Mouse (Mus musculus) CD4-positive, CD25-positive, alpha-beta regulatory T cell, adult 4 months (primary cell): ENCODE results near the gene Aqp3. TPM values are rescaled to one million over a fixed set of nuclear protein-coding genes. Genes with fewer than 3 reads are reported as not detected.

Source experiments
- ATAC-seq: one replicate; pipeline ENCODE4 v1.8.0; 2017
- polyA plus RNA-seq, 2 experiments: library from polyadenylated mRNA; unstranded; fragments of 100-300 nt; shearing (Covaris generic); gene quantifications; one replicate each; pipeline ENCODE4 v1.2.1; 2017

The Aqp3 gene
- polyA plus RNA-seq = 10 to 100 TPM in 1 of 2 experiments, 1 to 10 TPM in 1; 8.3 to 13.9 TPM

DNA sequence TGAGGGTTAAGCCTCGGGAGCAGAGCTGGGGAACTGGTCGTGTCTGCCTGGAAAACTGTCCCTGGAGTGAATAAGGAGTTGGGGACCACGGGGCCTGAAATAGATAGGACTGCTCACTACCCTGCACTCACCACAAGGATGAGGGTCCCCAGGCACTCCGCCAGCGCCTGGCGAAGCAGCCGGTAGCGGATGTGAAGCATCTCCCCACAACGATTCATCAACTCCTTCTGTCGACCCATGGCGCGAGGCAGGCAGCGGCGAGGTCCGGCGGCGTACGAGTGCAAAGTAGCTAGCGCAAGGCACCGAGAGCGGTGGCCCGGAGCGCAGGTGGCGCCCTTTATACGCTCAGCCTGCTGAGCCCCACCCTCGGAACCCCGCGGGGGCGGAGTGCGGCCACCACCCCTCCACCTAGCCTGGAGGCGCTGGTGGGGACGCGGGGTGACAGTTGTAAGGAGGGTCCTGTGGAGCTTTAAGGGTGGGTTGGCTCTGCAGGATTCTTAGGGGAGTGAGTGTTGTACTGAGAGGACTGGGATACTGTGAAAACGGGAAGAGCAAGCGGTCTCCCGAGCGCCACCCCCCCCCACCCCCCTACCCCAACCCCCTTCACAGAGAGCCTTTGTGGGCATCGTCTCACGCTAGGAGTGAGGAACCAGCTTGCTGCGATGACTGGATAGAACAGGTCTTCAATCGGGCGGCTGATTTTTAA lies at the start of gene Aqp3:
Gene Aqp3 (minus strand): TSS at position 313 of the 706 bp plus-strand sequence.
- no peak for ATAC-seq

DNA sequence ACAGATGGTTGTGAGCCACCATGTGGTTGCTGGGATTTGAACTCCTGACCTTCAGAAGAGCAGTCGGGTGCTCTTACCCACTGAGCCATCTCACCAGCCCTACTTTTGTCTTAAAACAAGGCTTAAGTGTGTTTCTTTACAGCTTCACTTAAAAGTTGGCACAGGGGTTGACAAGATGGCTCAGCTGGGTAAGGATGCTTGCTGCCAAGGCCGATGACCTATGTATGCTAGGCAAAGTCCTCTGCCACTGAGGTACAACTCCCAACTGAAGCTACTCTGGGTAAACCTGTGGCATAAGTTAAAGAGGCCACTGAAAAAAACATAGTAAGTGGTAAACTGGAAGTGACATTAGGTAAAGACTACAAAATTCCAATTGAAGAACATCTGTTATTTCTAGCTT lies 44.6 kb upstream of the Aqp3 start:
- ATAC-seq = no peak

DNA sequence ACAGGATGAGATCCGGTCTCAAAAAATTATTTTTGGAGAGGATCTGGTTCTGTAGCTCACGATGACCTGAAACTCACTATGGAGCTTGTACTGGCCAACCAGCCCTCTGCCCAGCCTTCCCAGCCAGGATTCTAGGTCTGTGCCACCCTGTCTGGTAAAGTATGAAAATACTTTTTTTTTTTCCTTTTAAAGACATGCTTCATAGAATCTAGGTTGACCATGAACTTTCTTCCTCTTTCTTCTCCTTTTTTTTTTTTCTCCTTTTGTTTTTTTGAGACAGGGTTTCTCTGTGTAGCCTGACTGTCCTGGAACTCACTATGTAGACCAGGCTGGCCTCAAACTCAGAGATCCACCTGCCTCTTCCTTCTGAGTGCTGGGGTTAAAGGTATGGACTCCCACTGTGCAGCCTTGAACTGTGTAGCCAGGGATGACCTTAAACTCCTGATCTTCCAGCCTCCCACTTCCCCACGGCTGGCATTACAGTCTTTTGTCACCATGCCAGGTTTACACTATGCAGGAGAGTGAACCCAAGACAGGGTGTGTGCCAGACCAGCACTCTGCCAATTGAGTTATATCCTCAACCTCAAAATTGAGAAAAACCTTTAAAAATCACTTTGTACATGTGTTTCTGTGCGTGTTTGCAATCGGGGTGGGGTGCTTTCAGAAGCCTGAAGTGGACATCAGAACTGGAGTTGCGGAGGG lies 42.3 kb upstream of the Aqp3 start:
- ATAC-seq = no peak

DNA sequence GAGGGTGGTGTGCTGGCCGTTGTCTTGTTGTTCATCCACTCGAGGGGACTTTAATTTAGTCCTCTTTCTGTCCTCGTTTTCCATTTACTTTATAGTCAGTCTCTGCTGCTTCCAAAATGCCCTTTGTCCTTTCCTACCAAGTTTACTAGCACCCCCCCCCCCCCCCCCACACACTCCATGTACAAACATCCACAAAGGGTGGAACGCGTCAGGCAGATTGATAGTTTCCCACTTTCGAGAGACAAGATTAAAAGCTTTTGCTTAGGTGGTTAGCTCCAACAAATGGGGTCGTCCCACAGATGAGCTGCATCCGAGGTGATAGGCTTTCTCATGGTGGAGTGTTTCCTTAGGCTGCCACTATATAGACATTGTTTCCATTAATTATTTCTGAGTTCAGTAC lies 38.8 kb upstream of the Aqp3 start:
- ATAC-seq = no peak

DNA sequence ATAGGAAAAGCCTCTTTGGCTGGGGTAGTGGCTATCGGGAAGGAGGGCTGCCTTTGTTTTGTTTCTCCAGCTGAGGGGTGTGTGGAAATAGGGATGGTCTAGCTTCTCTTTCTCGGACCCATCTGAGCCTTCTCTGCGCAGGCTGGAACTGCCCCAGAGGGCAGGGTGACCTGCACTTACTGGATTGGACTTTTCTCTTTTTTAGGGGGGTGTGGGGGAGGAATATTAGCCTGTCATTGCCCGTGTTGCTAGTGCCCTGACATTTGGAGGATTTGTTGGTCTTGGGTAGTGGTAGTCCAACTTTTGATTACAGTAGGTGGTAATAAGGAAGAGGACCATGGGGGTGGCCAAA lies 38.4 kb upstream of the Aqp3 start:
- no peak for ATAC-seq

DNA sequence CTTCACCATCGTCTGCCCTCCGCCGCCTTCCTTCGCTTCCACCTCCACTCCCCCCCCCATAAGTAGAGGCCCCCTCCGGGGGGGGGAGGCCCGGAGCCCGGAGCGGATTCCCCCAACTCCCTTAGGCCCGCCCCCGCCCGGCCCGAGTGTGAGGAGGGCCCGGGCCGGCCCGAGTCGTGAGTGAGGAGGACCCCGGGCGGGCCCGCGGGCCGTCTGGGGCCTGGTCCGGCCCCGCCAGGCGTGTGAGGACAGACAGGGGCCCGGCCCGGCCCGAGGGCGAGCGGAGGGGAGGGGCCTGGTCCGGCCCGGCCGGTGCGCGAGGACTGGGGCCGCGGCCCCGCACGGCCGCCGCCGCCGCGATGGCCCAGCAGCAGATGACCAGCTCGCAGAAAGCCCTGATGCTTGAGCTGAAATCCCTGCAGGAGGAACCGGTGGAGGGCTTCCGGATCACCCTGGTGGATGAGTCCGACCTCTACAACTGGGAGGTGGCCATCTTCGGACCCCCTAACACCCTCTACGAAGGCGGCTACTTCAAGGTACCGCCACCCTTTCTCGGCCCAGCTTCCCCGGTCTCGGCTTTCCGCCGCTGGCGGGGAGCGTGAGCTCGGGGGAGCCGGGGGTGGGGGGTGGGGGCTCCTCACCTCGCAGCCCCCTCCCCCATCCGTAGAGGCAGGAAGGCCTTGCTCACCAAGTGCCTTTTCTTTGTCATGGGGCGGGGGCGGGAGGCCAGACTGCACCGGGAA lies 37.9 kb upstream of the Aqp3 start, which contains the start of gene Ube2r2:
Gene Ube2r2 (plus strand): TSS at position 33 of the 743 bp plus-strand sequence.
- ATAC-seq = peak; percentile 44

DNA sequence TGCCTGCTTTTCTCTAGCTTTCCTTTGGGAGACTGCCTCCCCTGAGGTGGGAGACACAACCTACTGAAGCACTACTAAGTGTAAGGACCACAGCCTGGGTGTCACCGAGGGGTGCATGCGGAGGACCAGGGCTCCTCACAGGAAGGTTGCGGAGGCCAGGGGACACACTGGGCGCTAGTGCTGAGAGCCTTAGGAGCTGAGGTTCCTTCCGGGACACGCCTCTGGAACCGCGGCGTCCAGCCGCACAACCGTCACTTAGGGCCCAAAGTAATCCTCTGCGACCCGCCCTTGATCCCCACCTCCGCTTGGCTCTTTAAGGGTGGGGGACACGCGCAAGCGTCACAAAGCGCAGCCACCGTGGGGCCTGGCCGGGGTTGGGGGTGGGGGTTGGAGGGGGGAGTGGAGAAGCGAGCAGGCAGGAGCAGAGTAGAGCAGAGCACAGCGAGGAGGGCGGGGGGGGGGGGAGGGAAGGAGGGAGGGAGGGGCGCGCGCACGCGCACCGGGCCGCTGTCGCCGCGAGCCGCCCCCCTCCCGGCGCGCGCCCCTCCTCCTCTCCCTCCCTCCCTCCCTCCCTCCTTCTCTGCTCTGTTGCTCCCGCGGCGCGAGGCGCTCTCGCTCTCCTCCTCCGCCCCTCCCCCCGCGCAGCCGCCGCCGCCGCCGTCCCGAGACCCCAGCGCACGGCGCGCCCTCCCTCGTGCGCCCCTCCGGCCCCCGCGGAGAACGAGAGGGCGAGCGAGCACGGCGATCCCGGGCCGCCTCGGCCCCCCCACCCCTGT lies 37.1 kb upstream of the Aqp3 start:
- peak; percentile 62 for ATAC-seq

DNA sequence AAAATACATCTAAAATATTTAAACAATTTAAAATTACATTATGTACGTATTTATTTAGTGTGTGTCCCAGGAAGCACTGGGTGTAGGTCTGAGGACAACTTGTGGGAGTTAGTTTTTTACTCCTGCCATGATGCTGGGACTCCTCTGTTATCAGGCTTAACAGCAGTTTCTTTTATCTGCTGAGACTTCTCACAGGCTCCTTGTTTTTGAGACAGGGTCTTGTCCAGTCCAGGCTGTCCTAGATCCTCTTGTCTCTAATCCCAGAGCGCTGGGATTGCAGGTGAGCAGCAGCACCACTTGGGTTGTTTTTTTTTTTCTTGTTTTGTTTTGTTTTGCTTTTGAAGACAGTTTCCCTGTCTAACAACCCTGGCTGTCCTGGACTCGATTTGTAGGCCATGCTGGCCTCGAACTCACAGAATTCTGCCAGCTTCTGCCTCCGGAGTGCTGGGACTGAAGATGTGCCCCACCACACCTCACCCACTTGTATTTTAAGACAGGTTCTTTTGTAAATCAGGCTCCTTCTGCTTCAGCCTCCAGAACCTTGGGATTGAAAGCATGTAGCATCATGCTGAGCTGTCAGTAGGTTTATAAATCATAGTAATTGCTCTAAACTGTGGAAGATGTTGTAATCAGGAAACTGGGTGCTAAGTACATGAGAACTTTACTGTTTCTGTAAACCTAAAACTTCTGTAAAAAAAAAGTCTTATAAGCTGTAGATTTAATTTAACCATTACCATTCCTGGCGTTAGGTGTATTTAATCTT lies 35.7 kb upstream of the Aqp3 start:
- no peak for ATAC-seq

DNA sequence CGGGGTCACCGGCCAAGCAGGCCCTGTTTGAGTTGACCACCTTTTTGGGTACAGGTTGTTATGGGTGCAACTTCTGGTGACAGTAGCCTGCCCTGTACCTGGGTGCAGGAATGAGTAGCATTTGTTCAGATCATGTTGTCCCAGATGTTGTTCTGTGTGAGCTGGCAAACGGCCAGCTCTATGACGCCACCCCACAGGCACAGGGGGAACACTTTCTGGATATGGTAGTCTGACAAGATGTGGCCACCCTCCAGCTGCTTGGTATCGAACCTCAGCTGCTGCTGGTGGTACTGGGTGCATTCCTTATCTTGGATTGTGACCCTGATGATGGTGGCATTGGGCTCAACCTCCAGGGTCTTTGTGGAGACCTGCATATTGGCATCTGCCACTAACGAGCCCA lies 34.5 kb upstream of the Aqp3 start:
- ATAC-seq = no peak

DNA sequence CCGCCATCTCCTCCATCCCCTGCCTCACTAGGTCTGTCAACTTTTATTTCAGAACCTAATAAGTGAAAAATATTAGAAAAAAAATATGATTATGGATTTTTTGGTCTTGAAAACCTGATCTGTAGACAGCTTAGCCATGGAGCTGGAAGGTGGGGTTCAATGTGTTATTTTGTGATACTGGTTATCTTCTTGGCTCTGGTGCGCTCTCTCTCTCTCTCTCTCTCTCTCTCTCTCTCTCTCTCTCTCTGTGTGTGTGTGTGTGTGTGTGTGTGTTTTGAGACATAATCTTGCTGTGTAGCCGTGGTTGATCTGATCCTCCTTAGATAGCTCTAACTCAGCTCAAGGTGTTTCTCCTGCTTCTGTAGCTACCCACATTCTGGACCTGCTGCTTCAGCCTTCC lies 31.9 kb upstream of the Aqp3 start:
- no peak for ATAC-seq

DNA sequence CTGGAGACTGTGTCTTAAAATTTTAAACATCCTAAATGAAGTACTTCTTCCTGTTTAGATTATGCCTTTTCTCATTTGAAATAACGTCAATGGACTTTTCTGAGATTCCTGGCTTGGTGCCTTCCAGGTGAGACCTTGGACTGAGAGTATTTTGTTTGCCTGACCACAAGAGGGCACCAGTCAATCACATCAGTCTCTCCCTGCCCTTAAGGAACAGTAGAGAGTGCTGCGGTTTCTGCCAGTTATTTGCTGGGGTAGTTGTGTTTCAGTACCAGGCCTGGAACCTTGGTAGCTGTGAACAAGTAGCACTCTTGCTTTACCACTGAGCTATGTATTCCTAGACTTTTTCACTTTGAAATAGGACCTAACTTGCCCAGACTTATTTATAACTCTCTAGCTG lies 31.4 kb upstream of the Aqp3 start:
- peak; percentile 88 for ATAC-seq

DNA sequence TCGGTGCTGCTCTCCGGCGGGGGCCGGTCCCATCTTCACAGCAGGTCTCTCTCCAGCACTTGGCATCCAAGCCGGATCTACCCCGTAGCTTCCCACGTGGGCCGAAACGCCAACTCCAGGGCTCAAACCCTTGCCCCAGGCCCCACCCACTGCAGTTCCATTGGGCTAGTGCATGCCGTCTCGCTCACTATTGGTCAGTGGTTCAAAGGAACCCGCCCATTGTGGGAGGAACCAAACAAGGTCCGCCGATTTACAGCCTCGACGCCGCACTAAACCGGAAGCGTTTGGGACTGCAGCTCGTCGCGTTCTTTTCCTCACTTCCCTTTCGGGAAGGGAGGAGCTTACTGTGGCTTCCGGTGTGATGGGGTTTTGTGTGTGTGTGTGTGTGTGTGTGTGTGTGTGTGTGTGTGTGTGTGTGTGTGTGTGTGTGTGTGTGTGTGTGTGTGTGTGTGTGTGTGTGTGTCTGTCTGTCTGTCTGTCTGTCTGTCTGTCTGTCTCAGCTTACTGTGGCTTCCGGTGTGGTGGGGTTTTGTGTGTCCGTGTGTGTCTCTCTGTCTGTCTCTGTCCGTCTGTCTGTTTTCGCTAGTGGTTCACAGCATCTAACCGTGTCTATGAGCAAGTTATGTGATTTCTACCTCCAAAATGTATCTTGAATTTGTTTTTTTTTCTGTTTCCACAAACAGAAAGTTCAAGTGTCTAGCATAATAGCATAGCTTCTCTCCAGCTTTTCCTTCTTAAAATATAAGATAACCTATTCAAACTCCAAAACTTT lies 26.4 kb upstream of the Aqp3 start, which contains the start of gene Nol6:
Gene Nol6 (minus strand): TSS at position 276 of the 772 bp plus-strand sequence.
- peak; percentile 100 for ATAC-seq

DNA sequence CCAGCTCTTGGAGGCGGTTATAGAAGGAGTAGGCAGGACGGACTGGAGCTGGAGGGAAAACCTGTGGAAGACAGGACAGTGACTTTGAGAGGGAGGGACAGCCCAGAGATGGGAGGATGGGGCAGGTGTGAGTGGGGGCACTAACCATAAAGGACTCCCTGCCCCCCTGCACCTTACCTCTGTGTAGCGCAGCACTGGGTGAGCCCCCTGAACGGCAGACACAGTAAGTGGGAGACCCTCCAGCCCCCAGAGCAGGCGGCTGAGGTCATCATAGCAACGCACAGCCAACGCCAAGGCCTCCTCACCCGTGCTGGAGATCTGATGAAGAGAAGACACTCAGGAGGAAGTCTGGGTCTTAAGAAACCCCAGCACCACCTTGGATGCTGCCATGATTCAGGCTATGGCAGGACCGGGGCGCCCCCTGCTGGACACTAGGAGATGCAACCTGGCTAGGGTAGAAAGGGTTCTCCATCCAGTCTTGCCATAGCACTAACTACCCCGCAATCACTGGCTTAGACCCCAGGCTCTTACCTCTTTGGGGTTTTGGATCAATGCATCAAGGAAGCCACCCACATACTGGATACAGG lies 20.8 kb upstream of the Aqp3 start:
- ATAC-seq = peak; percentile 60

DNA sequence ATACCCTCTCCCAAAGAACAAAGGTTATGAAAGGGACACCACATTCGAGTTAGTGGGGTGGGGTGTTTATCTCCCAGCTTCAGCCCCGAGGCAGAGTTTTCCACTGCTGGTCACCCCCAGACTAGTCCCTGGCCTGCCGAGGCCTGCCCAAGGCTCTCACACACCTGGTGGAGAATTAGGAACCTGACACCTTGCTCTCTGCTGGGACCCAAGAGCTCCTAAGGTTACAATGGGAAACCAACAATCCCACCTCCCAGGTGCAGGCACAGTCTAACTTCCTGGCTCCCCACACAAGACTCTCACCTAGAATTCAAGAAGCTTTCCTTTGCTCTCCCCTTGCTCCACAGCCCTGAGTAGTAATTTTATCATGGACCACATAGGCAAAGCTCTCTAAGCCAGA lies 18.8 kb upstream of the Aqp3 start:
- ATAC-seq = no peak

DNA sequence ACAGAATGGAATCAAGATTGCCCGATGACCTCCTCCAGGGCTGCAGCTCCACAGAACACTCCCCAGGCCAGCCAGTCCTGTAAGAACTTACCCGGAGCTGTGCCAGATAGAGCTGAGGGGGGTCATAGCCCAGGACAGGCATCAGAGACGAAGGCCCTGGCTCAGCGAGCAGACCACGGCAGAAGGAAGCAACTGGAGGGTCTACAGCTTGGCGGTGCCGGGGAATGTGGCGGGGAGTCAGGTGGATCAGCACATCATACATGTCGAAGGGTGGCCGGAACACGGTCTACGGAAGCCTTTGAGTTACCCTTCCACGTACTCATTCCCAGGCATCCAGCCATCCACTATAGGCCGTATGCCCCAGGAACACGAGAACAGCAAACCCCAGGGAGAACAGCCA lies 17.8 kb upstream of the Aqp3 start:
- ATAC-seq = no peak

DNA sequence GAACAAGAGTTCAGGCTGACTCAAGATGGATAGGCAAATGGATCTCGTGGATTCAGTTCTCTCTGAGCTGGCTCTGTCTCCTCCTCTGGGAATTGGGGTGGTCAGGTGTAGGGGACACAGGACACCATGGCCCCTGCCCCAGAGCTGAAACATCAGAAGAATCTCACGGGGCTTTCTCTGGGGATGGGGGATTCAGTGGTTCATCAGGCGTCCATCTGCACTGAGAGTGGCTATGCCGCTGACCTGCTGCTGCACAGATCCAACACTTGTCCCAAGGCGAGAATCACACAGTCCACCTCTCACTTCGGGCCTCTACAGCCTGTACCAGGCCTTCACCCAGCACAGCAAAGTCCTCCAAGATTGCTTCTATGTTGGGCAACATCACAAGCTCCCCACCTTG lies 17.1 kb upstream of the Aqp3 start:
- ATAC-seq = no peak

DNA sequence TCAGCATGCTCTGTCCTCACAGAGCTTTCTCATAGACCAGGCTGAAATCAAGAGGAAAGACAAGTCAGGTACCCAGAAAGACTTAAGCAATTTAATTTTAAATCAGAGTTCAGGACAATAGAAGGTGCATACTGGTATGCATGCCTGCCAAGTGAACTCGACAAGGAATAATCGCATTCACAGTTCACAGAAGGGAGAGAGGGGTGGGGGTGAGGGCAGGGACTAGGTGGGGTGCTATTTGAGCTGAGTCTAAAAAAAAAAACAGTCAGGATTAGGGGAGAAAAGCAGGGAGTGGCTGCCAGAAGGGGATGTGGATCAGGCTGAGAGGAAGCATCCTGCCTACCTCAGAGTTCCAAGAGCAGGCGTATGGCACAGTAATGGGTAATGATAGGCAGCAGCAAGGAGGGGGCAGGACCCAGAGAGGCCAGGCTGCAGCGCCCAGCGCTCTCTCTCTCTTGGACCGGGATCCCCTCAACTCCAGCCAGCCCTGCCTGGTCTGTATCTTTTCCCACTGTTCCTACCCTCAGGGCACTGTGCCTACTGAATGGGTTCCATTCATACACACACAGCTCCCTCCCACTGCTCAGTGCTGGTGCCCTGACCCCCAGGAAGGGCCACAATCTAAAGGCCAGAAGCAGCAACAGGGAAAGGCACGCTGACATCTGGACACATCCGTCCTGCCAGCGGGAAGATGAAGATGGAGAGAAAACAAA lies 16.5 kb upstream of the Aqp3 start:
- ATAC-seq = no peak

DNA sequence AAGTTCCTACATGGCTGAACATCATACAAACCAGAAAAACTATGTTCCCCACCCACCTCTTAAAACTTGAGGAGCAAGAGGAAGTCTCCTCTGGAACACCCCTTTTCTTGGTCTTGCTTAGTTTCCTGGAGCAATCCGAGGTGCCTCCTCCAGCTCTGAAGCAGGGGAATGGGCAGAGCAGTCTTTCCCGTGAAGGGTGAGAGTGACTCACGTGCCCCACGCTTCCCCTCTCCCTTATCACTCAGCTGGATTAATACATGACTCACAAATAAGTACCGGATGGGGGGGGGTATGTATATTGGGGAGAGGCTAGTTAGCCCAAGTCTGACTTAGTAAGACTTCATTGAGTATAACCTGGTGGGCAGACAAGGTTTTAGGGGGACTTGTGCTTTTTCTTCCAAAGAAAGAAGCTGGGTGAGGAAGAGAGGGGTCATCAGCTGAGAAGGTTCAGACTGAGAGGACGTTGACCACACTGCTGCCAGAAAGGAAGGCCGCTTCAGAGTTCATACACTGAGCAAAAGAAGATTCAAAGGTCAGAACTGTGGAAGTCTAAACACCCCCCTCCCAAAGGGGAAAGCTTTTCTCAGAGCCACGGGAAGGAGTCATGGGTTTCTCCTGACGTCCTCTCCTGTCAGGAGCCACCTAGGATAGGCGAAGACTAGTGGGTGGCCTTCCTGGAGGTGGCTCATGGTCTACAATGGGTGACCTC lies 10.9 kb upstream of the Aqp3 start:
- ATAC-seq = no peak

DNA sequence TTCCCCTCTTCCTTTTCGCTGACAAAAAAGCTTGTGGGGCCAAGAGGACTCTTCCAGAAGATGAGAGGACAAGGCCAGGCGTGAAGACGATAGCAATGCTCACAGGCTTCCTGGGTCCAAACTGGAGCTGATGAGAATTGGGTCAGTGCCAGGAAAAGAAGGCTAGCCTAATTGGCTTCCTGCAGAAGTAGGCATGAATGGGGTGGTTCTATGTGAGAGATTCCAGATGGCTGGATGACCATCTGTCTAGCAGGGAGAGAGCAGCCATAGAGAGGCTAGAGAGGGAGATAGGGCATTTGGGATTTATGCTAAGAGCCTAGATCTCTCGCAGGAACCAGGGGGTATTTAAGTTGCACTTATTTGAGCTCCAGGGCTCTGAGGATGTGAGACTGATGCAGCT lies 9.5 kb upstream of the Aqp3 start:
- no peak for ATAC-seq
